Mouse (Mus musculus) stomach, embryonic 15.5 days (tissue): ENCODE measurements around the gene Gm13694. TPM values are rescaled to one million over a fixed set of nuclear protein-coding genes. Genes with fewer than 3 reads are reported as not detected.

ENCODE experiments used
- polyA plus RNA-seq: library from polyadenylated mRNA; unstranded; fragments of >200 nt; fragmentation: Nextera tagmentation; extraction: Ambion mirVana; gene quantifications from 2 replicates; pipeline ENCODE4 v1.2.1, GENCODE M21; 2015

The Gm13694 gene
- polyA plus RNA-seq, 1 experiment from 2014 or later, result 0.09 TPM

Other genes with a start within 250 kb of the Gm13694 start
- gene Fam171b, start 166.3 kb upstream of the Gm13694 start, polyA plus RNA-seq, result 10.5 and 13.6 TPM in 2 replicates
- not detected in 2 replicates for gene Zswim2, start 37.7 kb upstream of the Gm13694 start, polyA plus RNA-seq
- gene Gm13698, start 23.2 kb upstream of the Gm13694 start, polyA plus RNA-seq, result 0.09 TPM in 1 of 2 replicates, not detected in the other
- 0.09 TPM in 1 of 2 replicates, not detected in the other for gene Gm13693, start 17.4 kb upstream of the Gm13694 start, polyA plus RNA-seq
- gene Gm13695, start 11.6 kb upstream of the Gm13694 start, polyA plus RNA-seq, result 0.09 TPM in 1 of 2 replicates, not detected in the other
- gene Gm13696, start 5.8 kb upstream of the Gm13694 start, polyA plus RNA-seq, result 0.09 TPM in 1 of 2 replicates, not detected in the other
- gene Gm13697, start 5.8 kb downstream of the Gm13694 start, polyA plus RNA-seq, result 0.09 TPM in 1 of 2 replicates, not detected in the other
- gene Gm13691, start 11.6 kb downstream of the Gm13694 start, polyA plus RNA-seq, result 0.09 TPM in 1 of 2 replicates, not detected in the other